Mouse (Mus musculus): Measurements from ENCODE around the gene Idi1.
"Not testable (repeated sequence)": the region's sequence is repeated elsewhere in the genome, so short reads cannot be mapped to it uniquely, and the experiment has no call there.

Idi1 gene

DNA sequence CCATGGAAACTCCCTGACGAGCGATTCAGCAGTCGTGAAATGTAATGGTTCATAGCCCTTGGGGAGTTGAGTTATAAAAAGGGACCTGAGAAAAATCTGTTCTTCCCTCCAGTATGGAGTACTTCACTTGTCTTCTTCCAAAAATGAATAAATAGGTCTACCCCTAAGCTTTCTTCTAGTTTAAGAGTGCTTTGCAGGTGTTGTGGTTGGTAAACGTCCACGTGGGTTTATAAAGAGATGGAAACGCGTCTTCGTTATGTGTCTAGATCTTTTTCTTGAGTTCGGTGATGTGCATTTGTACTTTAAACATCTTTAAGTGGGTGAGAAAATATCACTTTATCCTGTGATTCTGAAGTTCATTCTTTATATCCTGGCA, 872 bp downstream of the Idi1 start:
- DNase-seq (ENCODE audit: low spot score in 2 of 2), result no peak

DNA sequence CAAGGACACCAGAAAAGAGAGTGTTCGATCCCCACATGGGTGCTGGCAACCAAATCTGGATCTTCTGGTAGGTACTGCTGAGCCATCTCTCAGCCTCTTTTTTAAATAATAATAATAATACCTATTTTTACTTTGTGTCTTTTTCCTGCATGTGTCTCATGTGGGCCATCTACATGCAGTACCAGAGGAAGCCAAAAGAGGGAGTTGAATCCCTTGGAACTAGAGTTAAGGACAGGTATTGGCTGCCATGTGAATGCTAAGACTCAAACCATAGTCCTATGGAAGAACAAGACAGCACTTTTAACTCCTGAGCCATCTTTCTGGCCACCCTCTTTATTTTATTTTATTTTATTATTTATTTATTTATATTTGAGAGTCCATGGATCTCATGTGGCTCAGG, 3.3 kb downstream of the Idi1 start:
- DNase-seq (ENCODE audit: low spot score in 2 of 2), result no peak

DNA sequence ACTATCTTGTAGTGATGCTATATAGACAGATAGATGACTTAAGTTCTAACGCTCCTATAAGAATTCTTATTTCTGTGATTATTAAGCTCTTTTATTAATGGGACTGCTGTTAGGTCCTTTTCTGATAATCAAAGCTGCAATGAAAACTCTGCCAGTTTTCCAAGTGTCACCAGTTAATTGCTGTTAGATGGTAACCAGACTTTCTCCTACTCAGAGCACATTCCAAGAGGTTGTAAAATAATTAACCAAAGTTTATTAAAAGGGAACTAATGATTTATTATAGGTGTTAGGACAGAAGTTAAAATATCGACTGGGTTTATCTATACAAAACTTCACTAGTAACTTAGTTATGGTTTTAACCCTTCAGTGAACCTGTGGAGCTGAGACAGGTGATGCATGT, 20.7 kb downstream of the Idi1 start:
- DNase-seq (ENCODE audit: low spot score in 2 of 2), result not testable (repeated sequence)

DNA sequence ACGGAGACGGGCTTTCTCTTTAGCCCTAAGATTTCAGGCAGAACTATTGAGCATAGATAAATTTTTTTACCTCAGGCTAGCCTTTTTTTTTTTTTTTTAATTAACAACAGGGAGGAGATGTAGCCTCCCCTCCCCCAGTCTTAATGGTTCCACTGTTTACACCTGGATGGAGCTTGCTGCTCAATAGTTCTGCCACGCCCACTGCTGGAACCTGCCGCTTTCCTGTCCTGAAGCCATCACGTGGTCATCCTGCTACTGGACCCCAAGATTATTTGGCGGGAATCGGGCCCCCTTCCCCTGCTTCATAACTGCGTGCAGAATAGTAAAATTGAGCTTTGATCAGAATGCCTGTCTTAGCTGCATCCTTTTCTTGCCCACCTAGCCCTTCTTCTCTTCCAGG, 28.6 kb downstream of the Idi1 start:
- not testable (repeated sequence) for DNase-seq (ENCODE audit: low spot score in 2 of 2)

DNA sequence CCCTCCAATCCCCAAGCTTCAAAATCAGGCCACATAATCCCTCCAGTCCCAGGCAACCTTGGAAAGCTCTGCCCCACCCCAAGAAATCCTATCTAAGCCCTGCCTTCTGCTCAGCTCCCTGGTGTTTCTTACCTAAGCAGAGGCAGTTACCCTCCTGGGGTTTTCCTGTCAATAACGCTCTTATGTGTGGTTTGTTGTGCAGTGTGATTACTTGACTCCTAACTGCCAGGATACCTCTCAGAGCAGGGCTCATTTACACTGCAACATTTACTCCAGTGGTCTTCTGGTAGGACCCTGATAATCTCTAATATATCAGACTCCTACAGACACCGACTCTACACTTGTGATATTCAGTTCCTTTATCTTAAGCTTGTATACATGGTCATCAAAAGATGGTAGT, 48.2 kb downstream of the Idi1 start:
- DNase-seq (ENCODE audit: low spot score in 2 of 2), result no peak

DNA sequence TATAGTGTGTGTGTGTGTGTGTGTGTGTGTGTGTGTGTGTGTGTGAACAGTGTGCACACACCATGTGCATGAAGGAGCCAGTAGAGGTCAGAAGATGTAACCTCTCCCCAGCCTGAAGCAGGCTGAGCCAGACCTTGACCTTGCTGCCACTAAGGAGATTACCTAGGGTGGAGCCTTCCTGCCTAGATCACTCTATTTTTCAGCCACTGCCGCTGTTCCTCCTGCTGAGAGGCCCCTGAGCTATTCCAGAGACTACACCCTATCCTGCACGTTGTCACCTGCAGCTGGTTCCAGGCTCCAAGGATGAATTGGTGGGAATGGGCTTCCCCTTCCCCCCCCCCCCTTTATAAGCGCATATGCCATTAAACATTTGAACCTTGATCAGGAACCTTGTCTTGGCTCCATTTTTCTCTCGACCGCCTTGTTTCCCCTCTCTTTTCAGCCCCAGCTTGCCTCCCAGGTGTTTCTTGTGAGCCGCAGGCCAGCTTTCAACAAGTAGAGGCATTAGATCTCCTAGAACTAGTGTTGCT, 52.4 kb downstream of the Idi1 start:
- not testable (repeated sequence) for DNase-seq (ENCODE audit: low spot score in 2 of 2)

DNA sequence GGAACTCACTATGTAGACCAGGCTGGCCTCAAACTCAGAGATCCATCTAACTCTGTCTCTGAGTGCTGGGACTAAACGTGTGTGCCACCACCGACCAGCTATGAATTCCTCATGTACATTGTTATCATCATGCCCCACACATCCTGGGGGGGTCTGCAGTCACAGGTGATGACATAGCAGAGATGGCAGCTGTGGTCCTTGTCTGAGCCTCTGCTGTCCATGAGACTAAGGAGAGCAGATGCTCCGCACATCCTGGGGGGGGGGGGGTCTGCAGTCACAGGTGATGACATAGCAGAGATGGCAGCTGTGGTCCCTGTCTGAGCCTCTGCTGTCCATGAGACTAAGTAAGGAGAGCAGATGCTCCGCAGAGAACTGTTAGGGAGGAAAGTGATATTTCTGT, 55.8 kb downstream of the Idi1 start:
- DNase-seq (ENCODE audit: low spot score in 2 of 2), result not testable (repeated sequence)

DNA sequence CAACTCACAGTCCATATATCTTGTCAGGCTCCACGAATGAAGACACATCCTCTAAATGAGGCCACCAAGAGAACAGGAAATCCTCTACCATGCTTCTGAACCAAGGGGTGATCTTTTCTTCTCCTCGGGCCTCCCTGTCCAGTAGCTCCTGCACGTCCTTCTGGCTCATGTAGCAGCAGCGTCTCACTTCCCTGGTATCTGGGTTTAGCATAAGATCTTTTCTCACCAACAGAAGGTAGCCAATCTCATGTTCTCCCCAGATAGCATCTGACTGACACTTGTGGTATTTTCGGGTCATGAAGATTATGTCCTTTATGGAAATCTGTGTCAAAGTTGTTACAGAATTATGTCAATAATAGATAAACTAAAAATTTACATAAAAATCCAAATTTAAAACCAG, 56.4 kb downstream of the Idi1 start:
- DNase-seq (ENCODE audit: low spot score in 2 of 2), result not testable (repeated sequence)
